Mouse (Mus musculus) left cerebral cortex, postnatal 25 days (tissue): Measurements from ENCODE around the gene Aars2. TPM values are rescaled to one million over a fixed set of nuclear protein-coding genes. Genes with fewer than 3 reads are reported as not detected.

ENCODE experiments used
- DNase-seq, 2 experiments: peaks; one replicate each; pipeline ENCODE4 v3.0.0; 2022; ENCODE audit warnings: low spot score in 2 of 2, mixed read lengths in 1 of 2
- intact Hi-C: fragments of 180-260 bp; cut with DNase I; formaldehyde crosslinking; loops from one replicate; pipeline ENCODE4 v1.15.1; 2025
- total RNA-seq, 2 experiments: library from RNA; stranded (reverse); gene quantifications; 2 replicates each; pipeline ENCODE4 v1.2.3; 2021

Aars2 gene
- 10 to 100 TPM; 23.0 to 24.6 TPM for total RNA-seq

GRCm38 (mm10) chr17:45506700-45507189 lies at the start of gene Aars2:
Gene Aars2, plus strand, starts transcription at chr17:45506841.
- intact Hi-C loops = no loop called here
- DNase-seq = peak; percentile 92 to 95

GRCm38 (mm10) chr17:45457487-45457886 lies 49.2 kb upstream of the Aars2 start:
- intact Hi-C loops = no loop called here
- DNase-seq = no peak

- DNase-seq = no peak
- intact Hi-C loops = no loop called here
Measured at GRCm38 (mm10) chr17:45458516-45458915, 48.1 kb upstream of the Aars2 start.

- DNase-seq = no peak
- intact Hi-C loops = no loop called here
Measured at GRCm38 (mm10) chr17:45459062-45459461, 47.6 kb upstream of the Aars2 start.

GRCm38 (mm10) chr17:45462506-45462905 lies 44.1 kb upstream of the Aars2 start:
- no peak for DNase-seq
- intact Hi-C loops = no loop called here

- no peak for DNase-seq
- intact Hi-C loops = no loop called here
Measured at GRCm38 (mm10) chr17:45464255-45464654, 42.4 kb upstream of the Aars2 start.

- intact Hi-C loops = no loop called here
Measured at GRCm38 (mm10) chr17:45466701-45467100, 39.9 kb upstream of the Aars2 start.

GRCm38 (mm10) chr17:45468302-45468701 lies 38.3 kb upstream of the Aars2 start:
- intact Hi-C loops = no loop called here

More at GRCm38 (mm10) chr17:45466701-45467100, 39.9 kb upstream of the Aars2 start:
- no peak for DNase-seq

GRCm38 (mm10) chr17:45470726-45471125 lies 35.9 kb upstream of the Aars2 start:
- peak in 1 of 2 experiments; percentile 71 for DNase-seq
- intact Hi-C loops = no loop called here

More at GRCm38 (mm10) chr17:45468302-45468701, 38.3 kb upstream of the Aars2 start:
- no peak for DNase-seq

- intact Hi-C loops = no loop called here
Measured at GRCm38 (mm10) chr17:45473667-45474066, 33.0 kb upstream of the Aars2 start.

GRCm38 (mm10) chr17:45474146-45474545 lies 32.5 kb upstream of the Aars2 start:
- DNase-seq = no peak
- intact Hi-C loops = no loop called here

More at GRCm38 (mm10) chr17:45473667-45474066, 33.0 kb upstream of the Aars2 start:
- DNase-seq = no peak

GRCm38 (mm10) chr17:45474669-45475465 lies 31.8 kb upstream of the Aars2 start, which contains the start of gene Spats1:
Gene Spats1, minus strand, starts transcription at chr17:45475415.
- DNase-seq = peak; percentile 87 to 95
- intact Hi-C loops = loop anchor here (5.0 kb wide), 1 partner anchor 167 kb away; no protein-coding TSS in a partner anchor

- intact Hi-C loops = loop anchor here (1.0 to 5.0 kb wide), 2 partner anchors 74 to 164 kb away; no protein-coding TSS in a partner anchor
- peak; percentile 79 to 86 for DNase-seq
Measured at GRCm38 (mm10) chr17:45478234-45478825, 28.3 kb upstream of the Aars2 start.

GRCm38 (mm10) chr17:45480429-45480828 lies 26.2 kb upstream of the Aars2 start:
- intact Hi-C loops = no loop called here
- DNase-seq = no peak

GRCm38 (mm10) chr17:45485581-45485980 lies 21.1 kb upstream of the Aars2 start:
- intact Hi-C loops = no loop called here
- DNase-seq = peak in 1 of 2 experiments; percentile 47

GRCm38 (mm10) chr17:45487216-45487615 lies 19.4 kb upstream of the Aars2 start:
- intact Hi-C loops = loop anchor here (2.0 kb wide), 1 partner anchor 68 kb away; the partner anchor contains the start of gene Nfkbie
- no peak for DNase-seq

- intact Hi-C loops = no loop called here
- no peak for DNase-seq
Measured at GRCm38 (mm10) chr17:45488321-45489254, 18.1 kb upstream of the Aars2 start.

- DNase-seq = peak in 1 of 2 experiments; percentile 65
- intact Hi-C loops = no loop called here
Measured at GRCm38 (mm10) chr17:45489736-45490135, 16.9 kb upstream of the Aars2 start.

- intact Hi-C loops = no loop called here
- no peak for DNase-seq
Measured at GRCm38 (mm10) chr17:45490532-45491154, 16.0 kb upstream of the Aars2 start.
